Mouse (Mus musculus): ENCODE measurements around the gene Arnt2. TPM values are rescaled to one million over a fixed set of nuclear protein-coding genes. Genes with fewer than 3 reads are reported as not detected.

Arnt2 gene
- polyA plus RNA-seq, 1 experiment = 60.9 TPM

- 68% methylated on average over 7 of the region's 7 CpGs for WGBS
- TF ChIP-seq POLR2A (IDR thresholded peaks at IDR 0.05; ENCODE audit: borderline replicate concordance, insufficient read depth, low read length) = no peak
- TF ChIP-seq CTCF (IDR thresholded peaks at IDR 0.05; ENCODE audit: borderline replicate concordance, insufficient read depth, low read depth, low read length) = no peak
Observed at GRCm38 (mm10) chr7:84249381-84249780, 160.6 kb downstream of the Arnt2 start.

GRCm38 (mm10) chr7:84247960-84248665 lies 161.9 kb downstream of the Arnt2 start:
- WGBS = 38% methylated on average over 3 of the region's 3 CpGs
- no peak for TF ChIP-seq CTCF (IDR thresholded peaks at IDR 0.05; ENCODE audit: borderline replicate concordance, insufficient read depth, low read depth, low read length)
- no peak for TF ChIP-seq POLR2A (IDR thresholded peaks at IDR 0.05; ENCODE audit: borderline replicate concordance, insufficient read depth, low read length)
- H3K27me3 ChIP-seq (ENCODE audit: control insufficient read depth, insufficient read depth, low read length) = no peaks in the 10 kb centered on the region
- no peak for DNase-seq
- no peak overlapping the region for H3K27ac ChIP-seq (ENCODE audit: insufficient read depth, low read length)
- no peak overlapping the region for H3K4me3 ChIP-seq (replicated peaks; ENCODE audit: insufficient read depth, low read depth, low read length)
- H3K4me1 ChIP-seq (ENCODE audit: control insufficient read depth, insufficient read depth, low read length) = no peaks in the 10 kb centered on the region

More at GRCm38 (mm10) chr7:84249381-84249780, 160.6 kb downstream of the Arnt2 start:
- Histone ChIP-seq H3K4me3 (replicated peaks; ENCODE audit: insufficient read depth, low read depth, low read length) (no peak overlapping the region), H3K27ac (ENCODE audit: insufficient read depth, low read length) (no peak overlapping the region), H3K27me3 (ENCODE audit: control insufficient read depth, insufficient read depth, low read length) (no peaks in the 10 kb centered on the region), H3K4me1 (ENCODE audit: control insufficient read depth, insufficient read depth, low read length) (no peaks in the 10 kb centered on the region)
- no peak for DNase-seq

GRCm38 (mm10) chr7:84246878-84247277 lies 163.1 kb downstream of the Arnt2 start:
- Histone ChIP-seq H3K27ac (ENCODE audit: insufficient read depth, low read length) (no peak overlapping the region), H3K27me3 (ENCODE audit: control insufficient read depth, insufficient read depth, low read length) (no peaks in the 10 kb centered on the region), H3K4me3 (replicated peaks; ENCODE audit: insufficient read depth, low read depth, low read length) (no peak overlapping the region), H3K4me1 (ENCODE audit: control insufficient read depth, insufficient read depth, low read length) (no peaks in the 10 kb centered on the region)
- WGBS = 94% methylated on average over 5 of the region's 5 CpGs
- TF ChIP-seq POLR2A (IDR thresholded peaks at IDR 0.05; ENCODE audit: borderline replicate concordance, insufficient read depth, low read length) (no peak), CTCF (IDR thresholded peaks at IDR 0.05; ENCODE audit: borderline replicate concordance, insufficient read depth, low read depth, low read length) (no peak)
- no peak for DNase-seq

GRCm38 (mm10) chr7:84246093-84246492 lies 163.9 kb downstream of the Arnt2 start:
- Histone ChIP-seq H3K27ac (ENCODE audit: insufficient read depth, low read length) (no peak overlapping the region), H3K4me1 (ENCODE audit: control insufficient read depth, insufficient read depth, low read length) (no peaks in the 10 kb centered on the region), H3K4me3 (replicated peaks; ENCODE audit: insufficient read depth, low read depth, low read length) (no peak overlapping the region), H3K27me3 (ENCODE audit: control insufficient read depth, insufficient read depth, low read length) (no peaks in the 10 kb centered on the region)
- 96% methylated on average over 2 of the region's 2 CpGs for WGBS
- no peak for TF ChIP-seq CTCF (IDR thresholded peaks at IDR 0.05; ENCODE audit: borderline replicate concordance, insufficient read depth, low read depth, low read length)
- DNase-seq = no peak

GRCm38 (mm10) chr7:84240406-84240805 lies 169.6 kb downstream of the Arnt2 start:
- no peak for TF ChIP-seq CTCF (IDR thresholded peaks at IDR 0.05; ENCODE audit: borderline replicate concordance, insufficient read depth, low read depth, low read length)
- TF ChIP-seq POLR2A (IDR thresholded peaks at IDR 0.05; ENCODE audit: borderline replicate concordance, insufficient read depth, low read length) = no peak
- Histone ChIP-seq H3K27me3 (ENCODE audit: control insufficient read depth, insufficient read depth, low read length) (no peaks in the 10 kb centered on the region), H3K4me3 (replicated peaks; ENCODE audit: insufficient read depth, low read depth, low read length) (no peak overlapping the region), H3K4me1 (ENCODE audit: control insufficient read depth, insufficient read depth, low read length) (no peaks in the 10 kb centered on the region), H3K27ac (ENCODE audit: insufficient read depth, low read length) (no peak overlapping the region)
- no peak for DNase-seq
- 58% methylated on average over 3 of the region's 3 CpGs for WGBS

GRCm38 (mm10) chr7:84237655-84238054 lies 172.3 kb downstream of the Arnt2 start:
- H3K27me3 ChIP-seq (ENCODE audit: control insufficient read depth, insufficient read depth, low read length) = no peaks in the 10 kb centered on the region
- TF ChIP-seq CTCF (IDR thresholded peaks at IDR 0.05; ENCODE audit: borderline replicate concordance, insufficient read depth, low read depth, low read length) = no peak
- no peak for TF ChIP-seq POLR2A (IDR thresholded peaks at IDR 0.05; ENCODE audit: borderline replicate concordance, insufficient read depth, low read length)
- no peak overlapping the region for H3K27ac ChIP-seq (ENCODE audit: insufficient read depth, low read length)
- H3K4me3 ChIP-seq (replicated peaks; ENCODE audit: insufficient read depth, low read depth, low read length) = no peak overlapping the region
- DNase-seq = no peak
- no peaks in the 10 kb centered on the region for H3K4me1 ChIP-seq (ENCODE audit: control insufficient read depth, insufficient read depth, low read length)
- 74% methylated on average over 4 of the region's 4 CpGs for WGBS

GRCm38 (mm10) chr7:84231396-84231795 lies 178.6 kb downstream of the Arnt2 start:
- Histone ChIP-seq H3K4me3 (replicated peaks; ENCODE audit: insufficient read depth, low read depth, low read length) (no peak overlapping the region), H3K27me3 (ENCODE audit: control insufficient read depth, insufficient read depth, low read length) (no peaks in the 10 kb centered on the region), H3K4me1 (ENCODE audit: control insufficient read depth, insufficient read depth, low read length) (no peaks in the 10 kb centered on the region), H3K27ac (ENCODE audit: insufficient read depth, low read length) (no peak overlapping the region)
- no peak for TF ChIP-seq CTCF (IDR thresholded peaks at IDR 0.05; ENCODE audit: borderline replicate concordance, insufficient read depth, low read depth, low read length)
- TF ChIP-seq POLR2A (IDR thresholded peaks at IDR 0.05; ENCODE audit: borderline replicate concordance, insufficient read depth, low read length) = no peak
- 69% methylated on average over 4 of the region's 4 CpGs for WGBS
- no peak for DNase-seq

- TF ChIP-seq CTCF (IDR thresholded peaks at IDR 0.05; ENCODE audit: borderline replicate concordance, insufficient read depth, low read depth, low read length) (no peak), POLR2A (IDR thresholded peaks at IDR 0.05; ENCODE audit: borderline replicate concordance, insufficient read depth, low read length) (no peak)
- no peaks in the 10 kb centered on the region for H3K27me3 ChIP-seq (ENCODE audit: control insufficient read depth, insufficient read depth, low read length)
- no peak for DNase-seq
- H3K4me1 ChIP-seq (ENCODE audit: control insufficient read depth, insufficient read depth, low read length) = no peaks in the 10 kb centered on the region
- no peak overlapping the region for H3K4me3 ChIP-seq (replicated peaks; ENCODE audit: insufficient read depth, low read depth, low read length)
- H3K27ac ChIP-seq (ENCODE audit: insufficient read depth, low read length) = no peak overlapping the region
- 81% methylated on average over 1 of the region's 1 CpGs for WGBS
Observed at GRCm38 (mm10) chr7:84227652-84228051, 182.3 kb downstream of the Arnt2 start.
